Mouse (Mus musculus) thymus, adult 2 months (tissue): ENCODE measurements around the gene Dguok.

Experiments used
- CTCF ChIP-seq: fragments of 200-500 bp; IDR thresholded peaks from 2 replicates; pipeline ENCODE4 v1.5.1; 2012; ENCODE audit warnings: mild to moderate bottlenecking, control low read depth, low read length, moderate library complexity, borderline replicate concordance; ENCODE audit not compliant: control insufficient read depth, poor library complexity, insufficient read depth; ENCODE audit errors: extremely low read depth
- POLR2A ChIP-seq: fragments of 200-500 bp; IDR thresholded peaks from 2 replicates; pipeline ENCODE4 v1.6.1; 2012; ENCODE audit warnings: mild to moderate bottlenecking, low read length, control low read depth, moderate library complexity; ENCODE audit not compliant: control insufficient read depth, poor library complexity, insufficient read depth; ENCODE audit errors: extremely low read depth

DNA sequence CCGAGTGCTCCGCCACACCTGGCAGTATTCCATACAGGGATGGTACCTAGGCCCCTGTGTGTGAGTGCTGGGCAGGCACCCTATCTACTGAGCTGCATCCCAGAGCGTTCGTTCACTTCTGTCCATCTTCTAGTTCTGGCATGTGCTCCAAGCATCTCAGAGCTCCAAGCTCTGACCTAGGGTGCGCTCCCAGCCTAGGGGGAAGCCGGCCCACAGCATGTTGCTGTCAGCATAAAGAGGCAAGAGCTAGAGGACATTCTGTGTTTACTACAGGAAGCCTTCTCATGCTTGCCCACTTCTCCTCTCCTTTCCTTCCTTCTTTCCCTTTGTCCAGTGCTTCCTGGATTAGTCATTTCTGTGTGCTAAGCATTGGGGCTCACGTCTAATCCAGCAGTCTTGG, 31.3 kb downstream of the Dguok start:
- TF ChIP-seq CTCF, result no peak
- no peak for TF ChIP-seq POLR2A
